Mouse (Mus musculus): ENCODE results near the gene Pld2.

DNA sequence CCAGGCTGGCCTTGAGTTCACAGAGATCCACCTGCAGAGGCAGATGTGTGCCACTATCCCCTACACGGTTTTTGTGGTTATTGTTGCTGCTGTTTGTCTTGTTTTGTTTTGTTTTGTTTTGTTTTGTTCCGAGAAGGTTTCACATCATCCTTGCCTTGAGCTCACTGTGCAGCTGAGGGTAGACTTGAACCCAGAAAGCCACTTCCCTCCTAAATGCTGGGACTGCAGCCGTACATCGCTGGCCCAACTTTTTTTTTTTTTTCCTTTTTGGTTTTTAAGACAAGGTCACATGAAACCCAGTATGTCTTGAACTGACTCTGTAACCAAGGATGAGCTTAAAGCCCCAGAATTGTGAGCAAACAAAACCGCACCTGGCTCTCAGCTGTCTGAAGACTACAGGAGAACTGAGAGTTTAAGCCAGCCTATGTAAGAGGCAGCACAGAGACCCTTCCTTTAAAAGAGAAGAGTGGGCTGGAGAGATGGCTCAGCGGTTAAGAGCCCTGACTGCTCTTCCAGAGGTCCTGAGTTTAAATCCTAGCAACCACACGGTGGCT, 32.8 kb upstream of the Pld2 start:
- TF ChIP-seq CTCF (IDR thresholded peaks at IDR 0.05) (no peak), EP300 (IDR thresholded peaks at IDR 0.05; ENCODE audit: insufficient read depth, low read depth, low read length) (no peak), POLR2A (IDR thresholded peaks at IDR 0.05; ENCODE audit: insufficient read depth, low read depth, low read length) (no peak)
